Mouse (Mus musculus) urinary bladder, adult 18-20 months (tissue): Measurements from ENCODE around the gene Popdc2.

Source experiments
- DNase-seq, 2 experiments: peaks; one replicate each; pipeline ENCODE4 v3.0.0; 2022; ENCODE audit warnings: low spot score in 2 of 2, mixed read lengths in 2 of 2

The Popdc2 gene

DNA sequence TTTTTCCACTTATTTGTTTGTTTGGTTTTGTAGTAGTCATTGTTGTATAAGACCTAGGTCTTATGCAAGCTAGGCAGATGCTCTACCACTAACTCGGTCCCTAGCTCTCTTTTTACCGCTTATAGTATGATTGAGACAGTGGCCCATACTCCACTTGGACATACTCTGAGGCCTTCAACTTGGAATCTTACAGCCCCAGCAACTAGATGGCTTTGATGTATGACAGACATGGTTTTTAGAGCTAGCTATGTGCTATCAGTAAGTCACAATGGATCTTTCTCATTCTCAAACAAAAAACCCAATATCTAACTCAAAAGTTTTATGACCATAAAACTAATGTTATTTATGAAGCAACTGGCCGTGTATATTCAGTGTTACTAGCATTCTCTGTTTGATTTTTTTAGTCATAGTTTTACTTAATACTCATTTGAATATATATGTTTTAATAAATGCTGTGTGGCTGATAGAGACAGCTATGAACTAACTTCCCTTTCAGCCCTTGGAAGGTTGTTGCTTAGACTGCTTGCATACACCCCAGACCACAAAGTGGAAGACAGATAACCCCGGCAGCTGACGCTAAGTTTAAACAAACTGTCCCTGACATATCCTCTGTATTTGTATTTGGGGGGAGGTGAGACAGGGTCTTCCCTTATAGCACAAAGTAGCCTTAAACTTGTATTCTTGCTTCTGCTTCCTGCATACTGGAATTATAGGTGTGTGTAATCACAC lies 7.7 kb upstream of the Popdc2 start:
- no peak for DNase-seq

DNA sequence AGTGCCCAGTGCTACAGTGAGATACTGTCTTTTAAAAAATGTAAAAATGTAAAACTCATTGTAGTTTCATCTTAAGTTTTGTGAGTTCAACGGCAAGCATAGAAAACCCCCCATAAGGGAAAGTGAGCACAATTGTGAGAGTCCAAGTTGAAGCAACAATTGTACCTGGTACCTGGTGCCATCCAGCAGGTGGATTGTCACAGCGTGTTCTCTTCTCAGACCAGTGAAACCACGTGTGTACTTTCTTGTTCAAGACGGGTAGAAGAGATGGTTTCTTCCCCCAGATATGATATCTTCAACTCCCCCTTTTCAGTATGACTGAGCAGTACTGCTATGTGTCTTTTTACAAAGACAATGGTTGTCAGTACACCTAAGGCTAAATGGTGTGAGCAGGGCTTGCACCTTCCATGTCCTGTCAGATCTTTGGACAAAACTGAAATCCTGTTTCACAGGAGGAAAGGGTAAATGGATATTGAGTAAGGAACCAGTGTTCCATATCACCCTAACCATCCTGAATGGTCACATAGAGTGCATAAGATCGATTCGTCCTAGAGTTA lies 3.7 kb upstream of the Popdc2 start:
- no peak for DNase-seq

DNA sequence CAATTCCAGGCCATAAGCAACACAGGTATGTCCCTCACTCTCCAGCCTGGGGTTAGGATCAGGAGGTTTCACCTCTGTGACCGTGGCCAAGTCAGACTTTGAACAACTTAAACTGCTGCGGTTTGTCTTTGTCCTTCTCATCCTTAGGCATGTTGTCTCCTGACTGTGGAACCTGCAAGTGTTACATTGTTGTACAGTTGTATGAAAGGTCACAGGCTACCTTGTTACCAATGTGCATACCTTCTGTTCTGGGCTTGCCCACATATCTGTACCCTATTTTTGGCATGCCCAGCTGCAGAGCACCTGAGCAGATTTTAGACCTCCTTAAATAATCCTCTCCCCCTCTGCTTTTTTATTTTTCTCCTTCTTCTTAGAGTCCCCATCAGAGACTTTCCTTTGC lies 2.8 kb upstream of the Popdc2 start:
- DNase-seq: no peak

DNA sequence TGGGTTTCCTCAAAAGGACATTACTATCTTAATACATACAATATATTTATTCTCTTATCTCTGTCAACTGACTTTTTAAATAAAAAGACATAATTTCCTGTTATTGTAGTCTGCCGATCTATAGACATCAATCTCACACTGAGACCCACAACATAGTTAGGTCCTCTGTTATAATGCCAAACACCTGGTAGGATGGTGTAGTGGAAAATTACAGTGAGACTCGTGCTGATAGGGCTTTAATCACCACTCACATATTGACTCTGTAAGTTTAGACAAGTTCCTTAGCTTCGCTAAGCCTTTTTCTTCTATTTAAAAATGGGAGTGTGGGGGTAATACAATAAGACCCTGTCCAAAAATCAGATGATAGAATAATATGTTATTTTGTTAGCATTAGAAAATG lies 2.2 kb upstream of the Popdc2 start:
- DNase-seq: no peak

DNA sequence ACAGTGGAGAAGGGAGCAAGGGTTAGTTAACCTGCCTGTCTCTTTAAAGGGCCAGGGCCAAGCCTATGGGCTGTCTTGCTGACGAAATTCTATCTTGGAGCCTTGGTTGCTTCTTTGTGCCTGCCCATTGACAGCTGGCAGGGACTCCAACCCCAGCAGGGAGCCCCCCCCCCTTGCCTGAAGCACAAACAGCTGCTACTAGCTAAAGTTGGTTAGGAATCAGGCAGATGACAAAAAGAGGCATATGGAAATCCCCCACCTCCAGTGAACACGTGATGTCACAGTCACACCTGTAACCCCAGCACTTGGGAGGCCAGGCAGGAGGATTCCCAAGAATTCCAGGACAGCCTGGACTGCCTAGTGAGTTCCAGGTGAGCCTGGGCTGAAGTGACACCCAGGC lies 1.7 kb upstream of the Popdc2 start:
- no peak for DNase-seq

DNA sequence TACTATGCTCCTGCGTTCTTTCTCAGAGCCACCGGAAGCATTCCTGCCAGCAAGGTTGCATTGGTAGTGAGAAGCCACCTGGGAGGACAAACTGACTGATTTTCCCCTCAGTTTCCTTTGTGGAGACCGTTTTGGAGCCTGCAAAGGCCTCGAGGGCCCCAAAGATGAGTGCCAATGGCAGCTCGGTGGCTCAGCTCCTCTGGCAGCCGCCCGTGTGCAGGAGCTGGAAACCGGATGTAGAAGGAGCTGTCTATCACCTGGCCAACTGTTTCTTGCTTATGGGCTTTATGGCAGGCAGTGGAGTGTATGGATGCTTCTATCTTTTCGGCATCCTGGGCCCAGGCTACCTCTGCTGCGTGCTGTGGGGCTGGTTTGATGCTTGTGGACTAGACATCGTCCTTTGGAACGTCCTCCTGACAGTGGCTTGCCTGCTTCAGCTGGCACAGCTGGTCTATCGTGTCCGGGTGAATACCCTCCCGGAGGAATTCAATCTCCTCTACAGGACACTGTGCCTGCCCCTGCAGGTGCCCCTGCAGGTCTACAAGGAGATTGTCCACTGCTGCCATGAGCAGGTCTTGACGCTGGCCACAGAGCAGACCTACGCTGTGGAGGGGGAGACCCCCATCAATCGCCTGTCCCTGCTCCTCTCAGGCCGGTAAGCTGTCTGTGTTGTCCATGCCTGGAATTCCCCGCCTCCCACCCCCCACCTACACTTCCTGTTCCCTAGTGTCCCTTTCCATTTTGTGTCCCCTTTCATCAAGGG lies 665 bp downstream of the Popdc2 start:
- DNase-seq: no peak

DNA sequence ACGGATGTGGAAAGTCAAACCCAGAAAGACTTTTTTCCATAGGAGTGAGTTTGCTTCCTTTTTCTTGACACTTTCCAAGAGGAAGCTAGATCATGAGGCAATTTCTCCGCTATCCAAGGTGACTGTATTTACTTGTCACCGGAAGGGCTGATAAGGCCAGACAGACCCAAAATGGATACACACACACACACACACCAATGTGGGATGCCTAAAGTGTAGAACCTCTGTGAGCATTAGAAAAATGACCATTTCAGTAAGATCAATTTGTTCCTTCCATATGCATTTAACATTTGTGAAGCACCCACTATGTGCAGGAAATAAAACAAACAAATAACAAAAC lies 1.2 kb downstream of the Popdc2 start:
- no peak for DNase-seq

DNA sequence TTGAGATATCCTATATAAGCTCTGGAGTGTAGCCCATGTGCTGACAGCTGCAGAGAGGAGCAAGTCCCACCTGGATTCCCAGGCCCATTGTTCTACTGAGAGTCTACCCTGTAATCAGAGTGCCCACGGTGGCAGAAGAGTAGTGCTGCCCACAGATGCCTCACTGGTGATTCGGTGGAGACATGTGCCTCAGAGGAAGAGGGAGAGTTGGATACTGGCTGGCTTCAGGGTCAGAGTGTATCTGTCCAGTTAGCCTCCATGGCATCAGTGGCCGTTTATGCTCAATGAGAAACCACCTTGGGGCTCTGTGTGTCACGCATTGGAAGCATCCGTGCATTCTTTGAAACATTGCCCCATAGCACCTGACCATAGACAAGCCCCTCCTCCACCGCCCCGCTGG lies 1.6 kb downstream of the Popdc2 start:
- DNase-seq: no peak

DNA sequence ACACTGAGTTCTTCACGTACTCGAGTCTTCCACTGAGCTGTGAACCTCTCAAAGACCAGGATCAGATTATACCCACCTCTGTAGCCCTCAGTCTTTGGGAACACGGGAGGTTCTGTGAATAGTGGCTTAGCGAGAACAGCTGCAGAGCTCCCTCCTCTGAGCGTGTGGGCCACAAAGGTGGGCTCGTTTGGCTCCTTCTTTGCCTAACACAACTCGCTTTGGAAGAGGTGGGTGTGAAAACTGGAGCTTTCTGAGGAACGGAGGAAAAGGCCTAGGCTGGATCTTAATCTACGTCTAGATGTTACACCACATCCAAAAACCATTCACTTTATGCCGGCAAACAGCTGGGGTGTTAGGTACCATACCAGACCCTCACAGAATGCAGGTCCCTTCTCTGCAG lies 3.4 kb downstream of the Popdc2 start:
- no peak for DNase-seq

DNA sequence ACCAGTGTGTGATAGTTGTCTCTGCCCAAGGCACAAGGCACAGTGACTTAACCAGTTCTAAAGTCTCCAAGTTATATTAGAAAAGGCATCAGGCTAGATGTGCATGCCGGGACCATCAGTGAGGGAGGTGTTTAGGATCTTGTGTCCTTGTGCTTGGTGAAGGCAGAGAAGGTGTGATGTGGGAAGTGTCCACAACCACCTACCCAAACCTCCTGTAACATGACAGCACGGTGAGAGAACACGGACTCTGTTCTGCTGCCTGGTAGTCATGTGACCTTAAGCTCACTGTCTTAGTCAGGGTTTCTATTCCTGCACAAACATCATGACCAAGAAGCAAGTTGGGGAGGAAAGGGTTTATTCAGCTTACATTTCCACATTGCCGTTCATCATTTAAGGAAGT lies 4.2 kb downstream of the Popdc2 start:
- no peak for DNase-seq

DNA sequence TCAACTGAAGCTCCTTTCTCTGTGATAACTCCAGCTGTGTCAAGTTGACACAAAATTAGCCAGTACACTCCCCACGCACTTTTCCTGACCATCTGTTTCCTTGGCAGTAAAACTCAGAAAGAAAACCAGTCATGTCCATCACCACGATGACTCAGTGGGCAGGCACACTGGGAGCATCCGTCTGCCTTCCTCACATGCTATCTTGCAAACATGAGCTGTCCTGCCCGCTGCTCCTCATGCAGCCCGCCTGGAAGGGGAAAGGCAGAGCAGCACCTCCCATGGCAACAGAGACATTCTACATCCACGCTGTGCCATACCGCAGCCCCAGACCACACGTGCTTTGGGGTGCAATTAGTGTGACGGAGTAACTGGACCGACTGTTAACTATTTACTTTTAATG lies 6.3 kb downstream of the Popdc2 start:
- no peak for DNase-seq

DNA sequence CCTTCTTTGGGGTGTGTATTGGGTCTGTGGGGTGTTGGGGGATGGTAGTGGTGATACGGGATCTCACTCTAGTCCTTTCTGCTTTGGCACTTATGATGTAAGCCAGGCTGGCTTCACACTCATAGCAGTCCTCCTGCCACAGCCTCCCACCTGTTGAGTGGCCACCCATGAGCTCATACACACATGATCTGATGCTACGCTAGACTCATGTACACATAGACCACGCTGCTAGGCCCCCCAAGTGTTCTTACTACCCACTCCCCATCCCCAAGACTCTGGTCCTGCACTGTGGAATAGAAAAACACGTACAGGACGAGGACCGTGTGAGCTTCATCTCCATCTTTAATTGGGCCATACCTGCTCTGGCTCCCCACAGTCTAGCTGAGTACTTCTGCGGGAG lies 7.0 kb downstream of the Popdc2 start:
- no peak for DNase-seq

DNA sequence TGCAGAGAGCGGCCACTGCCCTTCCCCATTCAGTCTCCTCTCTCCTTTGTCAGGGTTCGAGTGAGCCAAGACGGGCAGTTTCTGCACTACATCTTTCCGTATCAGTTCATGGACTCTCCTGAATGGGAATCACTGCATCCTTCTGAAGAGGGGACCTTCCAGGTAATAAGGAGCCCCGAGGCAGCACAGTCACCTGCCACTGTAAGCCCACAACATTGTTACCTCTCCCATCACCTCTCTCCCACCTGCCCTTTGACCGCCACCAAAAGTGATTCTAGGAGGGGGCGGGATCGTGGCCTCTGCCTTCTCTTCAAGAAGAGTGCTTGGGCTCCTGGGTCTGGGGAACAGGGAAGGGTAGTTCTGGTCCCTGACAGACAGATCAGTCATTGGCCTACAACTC lies 7.4 kb downstream of the Popdc2 start:
- no peak for DNase-seq

DNA sequence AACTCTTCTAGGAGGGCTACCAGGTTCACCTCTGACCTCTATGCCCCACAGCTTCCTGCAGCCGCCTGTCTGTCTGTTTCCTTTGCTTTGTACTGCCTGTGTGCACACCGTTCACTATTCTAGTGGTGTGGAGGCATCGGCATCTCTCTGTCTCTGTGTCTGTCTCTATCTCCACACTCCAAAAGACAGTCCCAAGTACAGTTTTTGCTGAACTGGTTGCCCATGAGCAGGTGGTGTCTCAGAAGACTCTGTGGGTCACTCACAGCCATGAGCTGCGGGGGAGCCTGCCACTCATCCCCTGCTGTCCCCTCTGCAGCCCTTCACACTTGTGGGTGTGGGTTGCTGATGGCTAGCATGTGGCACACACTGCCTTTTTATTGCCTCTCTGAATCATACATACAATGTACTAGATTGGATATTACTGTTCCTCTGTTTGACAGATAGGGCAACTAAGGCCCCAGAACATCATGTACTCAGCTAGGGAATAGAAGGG lies 8.0 kb downstream of the Popdc2 start:
- no peak for DNase-seq

DNA sequence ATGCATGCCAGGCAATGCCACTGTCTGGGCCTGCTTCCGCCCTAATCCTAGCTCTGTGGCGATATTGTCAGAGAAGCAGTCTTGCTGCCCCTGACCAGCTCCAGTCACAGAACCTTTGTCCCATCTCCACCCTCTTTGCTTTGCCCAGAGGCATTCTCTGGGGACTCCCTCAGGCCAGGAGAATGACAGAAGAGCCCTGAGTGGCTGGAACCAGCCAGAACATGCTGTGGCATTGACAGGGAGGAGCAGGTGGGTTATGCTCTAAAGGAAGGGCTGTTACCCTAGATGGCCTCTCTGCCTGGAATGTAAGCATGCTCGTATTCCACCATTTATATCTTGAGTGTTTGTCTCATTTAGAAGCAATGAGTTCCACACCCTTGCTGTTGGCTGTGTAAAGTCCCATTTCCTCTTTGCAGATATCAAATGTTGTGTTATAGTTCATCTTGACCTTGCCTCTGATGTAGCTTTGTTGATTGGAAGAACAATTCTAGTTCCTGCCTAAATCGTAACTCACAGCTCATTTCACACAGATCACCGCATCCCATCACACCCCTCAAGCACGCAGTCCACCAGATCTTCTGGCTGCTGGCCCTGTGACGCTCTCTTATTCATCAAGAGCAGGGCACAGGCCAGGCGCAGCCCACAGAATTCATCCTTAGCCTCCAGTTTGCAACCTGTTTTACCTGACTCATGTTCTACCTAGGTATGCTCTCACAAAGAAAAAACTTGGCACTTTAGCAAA lies 8.8 kb downstream of the Popdc2 start:
- no peak for DNase-seq

DNA sequence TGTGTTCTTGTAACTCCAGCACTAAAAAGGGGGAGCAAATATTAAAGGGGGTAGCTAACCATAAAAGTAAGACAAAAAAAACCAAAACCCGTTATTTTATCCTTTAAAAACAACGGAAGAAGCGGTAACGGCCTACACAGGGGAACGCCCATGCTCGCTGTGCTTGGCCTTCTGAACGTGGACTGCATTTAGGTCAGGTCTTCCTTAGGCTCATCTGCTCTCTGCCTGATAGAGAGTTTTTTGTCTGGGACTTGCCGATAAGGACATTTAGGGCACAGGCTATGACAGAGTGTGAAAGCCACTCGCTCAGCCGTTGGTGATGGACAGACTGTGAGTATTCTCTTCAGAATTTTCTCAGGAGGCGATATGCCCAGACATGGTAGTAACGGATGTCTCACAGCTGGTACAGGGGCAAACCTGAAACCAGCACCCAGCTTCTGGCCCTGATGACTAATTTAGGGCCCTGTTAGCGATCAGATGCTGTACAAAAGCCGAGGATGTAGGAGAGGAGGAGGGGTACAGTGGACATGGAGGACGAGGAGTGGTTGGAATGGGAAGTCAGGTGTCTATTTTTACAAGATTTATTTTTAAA lies 9.8 kb downstream of the Popdc2 start:
- DNase-seq: no peak

DNA sequence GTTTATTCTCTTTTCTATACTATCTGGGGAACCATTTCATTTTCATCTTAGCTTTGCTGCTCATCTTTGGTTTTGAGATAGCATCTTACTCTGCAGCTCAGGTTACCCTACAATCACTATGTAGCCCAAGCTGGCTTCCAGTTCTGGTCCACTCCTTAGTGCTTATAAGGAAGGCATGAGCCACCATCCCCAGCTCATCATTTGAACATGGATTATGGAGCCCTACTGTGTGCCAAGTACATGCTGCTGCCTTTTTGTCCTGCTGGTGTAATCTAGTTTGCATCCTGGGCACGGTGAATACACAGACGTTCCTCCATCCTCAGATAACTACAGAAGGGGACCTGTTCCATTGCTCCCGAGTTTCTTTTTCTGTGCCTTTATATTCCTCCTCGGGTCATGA lies 10.9 kb downstream of the Popdc2 start:
- DNase-seq: no peak

DNA sequence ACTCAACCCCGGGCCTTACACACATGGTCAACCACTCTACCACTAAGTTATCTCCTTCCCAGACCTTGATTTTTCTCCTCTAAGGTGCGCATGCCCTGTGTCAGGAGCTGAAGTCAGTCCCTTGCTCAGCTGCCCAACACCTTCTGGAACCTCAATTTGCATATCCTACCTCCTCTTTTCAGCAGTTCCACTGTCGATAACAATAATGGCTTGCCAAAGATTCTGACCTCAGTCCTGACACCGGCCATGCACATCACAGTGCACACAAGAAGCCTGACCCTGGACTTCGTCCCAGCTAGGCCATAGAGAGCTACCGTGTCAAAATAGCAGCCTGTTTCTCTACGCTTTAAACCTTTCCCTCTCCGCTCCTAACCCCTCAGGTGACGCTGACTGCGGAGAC lies 11.4 kb downstream of the Popdc2 start:
- DNase-seq: no peak

DNA sequence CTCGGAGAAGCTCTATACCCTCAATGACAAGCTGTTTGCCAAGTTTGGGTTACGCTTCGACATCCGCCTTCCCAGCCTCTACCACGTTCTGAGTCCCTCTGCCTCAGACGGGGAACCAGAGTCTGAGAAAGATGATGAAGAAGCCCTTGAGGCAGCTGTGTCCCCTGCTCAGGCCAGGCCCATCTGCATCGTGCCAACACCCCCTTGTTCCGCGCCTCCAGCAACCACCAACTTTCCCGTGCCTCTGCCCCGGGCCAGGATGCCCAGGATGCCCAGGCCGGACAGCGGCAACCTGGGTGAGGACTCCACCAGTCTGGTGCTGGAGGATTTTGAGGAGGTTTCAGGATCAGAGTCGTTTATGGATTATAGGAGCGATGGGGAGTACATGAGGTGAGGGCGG lies 11.9 kb downstream of the Popdc2 start:
- no peak for DNase-seq

DNA sequence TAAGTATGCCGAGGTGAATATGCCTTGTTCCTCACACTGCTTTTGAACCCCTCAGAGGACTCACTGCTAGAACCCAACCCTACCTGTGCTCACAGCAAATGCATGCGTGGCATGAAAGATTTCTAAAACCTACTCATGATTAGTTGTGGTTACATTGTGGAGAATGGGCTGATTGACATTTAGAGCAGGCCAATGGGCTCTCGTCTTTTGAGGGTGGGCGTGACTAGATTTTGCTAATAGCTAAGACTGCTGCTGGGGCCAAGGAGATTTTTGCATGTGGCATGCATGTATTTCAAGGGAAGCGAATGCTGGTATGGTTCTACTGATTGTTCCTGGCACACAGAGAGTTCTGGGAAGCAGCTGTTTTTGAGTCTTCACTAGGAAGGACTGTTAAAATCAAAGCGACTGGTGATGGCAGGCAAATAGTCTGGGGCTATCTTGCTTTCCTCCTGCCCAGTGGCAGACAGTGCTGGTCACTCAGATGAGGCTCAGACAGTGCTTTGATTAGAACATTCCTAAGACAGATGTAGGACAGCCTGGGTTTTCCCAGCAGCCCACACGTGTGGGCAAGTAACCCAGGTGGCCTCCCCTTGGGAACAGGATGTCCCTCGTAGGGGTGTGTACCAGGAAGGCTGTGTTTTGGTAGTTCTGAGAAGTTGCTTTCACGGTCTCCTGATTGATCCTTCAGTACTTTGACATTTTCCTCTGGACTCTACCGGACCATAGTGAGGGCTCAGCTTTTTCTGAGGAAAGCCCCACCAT lies 12.6 kb downstream of the Popdc2 start:
- no peak for DNase-seq

DNA sequence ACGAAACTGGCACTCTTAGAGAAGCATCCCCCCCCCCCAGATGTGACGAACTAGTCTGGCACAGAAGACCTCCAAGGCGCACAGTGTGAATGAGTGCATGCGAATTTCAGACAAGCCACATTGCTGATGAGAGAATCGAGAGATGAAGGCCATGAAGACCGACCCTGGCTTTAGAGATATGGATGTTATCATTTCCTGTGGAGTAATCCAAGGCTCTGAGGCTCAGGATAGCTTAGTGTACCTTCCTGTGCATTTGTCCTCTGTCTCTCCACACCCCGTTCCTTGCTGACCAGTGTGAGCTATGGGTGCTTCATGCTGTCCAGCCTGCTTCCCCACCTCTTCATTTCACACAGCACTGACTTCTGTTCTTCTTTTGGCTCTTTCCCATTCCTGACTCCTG lies 13.2 kb downstream of the Popdc2 start:
- no peak for DNase-seq
